Mouse (Mus musculus) ES-Bruce4 (cell line): ENCODE results near the gene Afdn.

Experiments used
- CTCF ChIP-seq: IDR thresholded peaks from one replicate; pipeline ENCODE4 v1.8.1; 2011; ENCODE audit warnings: low read depth, low read length
- POLR2A ChIP-seq: IDR thresholded peaks from one replicate; pipeline ENCODE4 v1.8.1; 2011; ENCODE audit warnings: low read length; ENCODE audit not compliant: insufficient read depth

DNA sequence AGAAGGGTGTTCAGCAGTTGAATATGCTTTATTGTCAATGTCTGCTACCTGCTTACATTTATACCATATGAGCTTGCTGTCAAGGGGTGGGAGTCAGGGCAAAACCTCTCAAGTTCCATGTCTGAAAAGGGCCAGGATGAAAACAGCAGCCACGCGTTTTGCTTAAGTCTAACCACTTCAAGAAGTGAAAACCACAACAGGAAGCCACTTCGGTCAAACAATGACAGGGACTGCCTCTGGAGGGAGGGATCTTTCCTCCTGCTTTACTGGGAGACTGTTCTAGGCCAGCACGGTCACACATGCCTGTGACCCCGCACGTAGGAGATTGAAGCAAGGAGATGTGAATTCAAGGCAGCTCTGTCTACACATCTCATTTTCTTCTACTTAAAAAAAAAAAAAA is 14.0 kb upstream of the Afdn start:
- TF ChIP-seq POLR2A = no peak
- no peak for TF ChIP-seq CTCF
